Mouse (Mus musculus): ENCODE results near the gene Krtap6-1. TPM values are rescaled to one million over a fixed set of nuclear protein-coding genes. Genes with fewer than 3 reads are reported as not detected.
"Not testable (repeated sequence)": the region's sequence is repeated elsewhere in the genome, so short reads cannot be mapped to it uniquely, and the experiment has no call there.

The Krtap6-1 gene
- polyA plus RNA-seq (2015; fragmentation: Nextera tagmentation; extraction: Ambion mirVana): not detected in 2 replicates

- not testable (repeated sequence) for DNase-seq (ENCODE audit: low spot score)
Observed at GRCm38 (mm10) chr16:89031399-89031798, at the start of gene Krtap6-1. TSS of gene Krtap6-1 (plus strand) at chr16:89031699.

DNA sequence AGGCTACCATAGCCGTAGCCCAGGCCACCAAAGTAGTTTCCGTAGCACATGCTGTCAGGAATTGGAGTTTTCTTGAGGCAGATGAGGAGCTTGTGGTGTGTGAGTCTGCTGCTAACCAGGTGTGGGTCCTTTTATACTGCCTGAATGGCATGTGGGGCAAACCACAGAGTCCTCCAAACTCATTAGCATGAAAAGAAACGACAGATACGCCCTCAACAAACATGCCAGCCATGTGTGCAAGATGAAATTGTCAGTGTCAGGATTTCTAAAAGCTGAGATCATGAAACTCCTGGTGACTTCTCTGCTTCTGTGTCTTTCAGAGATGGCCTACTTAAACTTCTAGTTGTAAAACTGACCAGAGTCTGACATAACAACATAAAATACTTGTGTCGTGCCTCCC lies 20.8 kb upstream of the Krtap6-1 start, which contains the start of gene Krtap22-2:
Gene Krtap22-2 (minus strand): TSS at position 101 of the 400 bp plus-strand sequence.
- no peak for DNase-seq (ENCODE audit: low spot score)

DNA sequence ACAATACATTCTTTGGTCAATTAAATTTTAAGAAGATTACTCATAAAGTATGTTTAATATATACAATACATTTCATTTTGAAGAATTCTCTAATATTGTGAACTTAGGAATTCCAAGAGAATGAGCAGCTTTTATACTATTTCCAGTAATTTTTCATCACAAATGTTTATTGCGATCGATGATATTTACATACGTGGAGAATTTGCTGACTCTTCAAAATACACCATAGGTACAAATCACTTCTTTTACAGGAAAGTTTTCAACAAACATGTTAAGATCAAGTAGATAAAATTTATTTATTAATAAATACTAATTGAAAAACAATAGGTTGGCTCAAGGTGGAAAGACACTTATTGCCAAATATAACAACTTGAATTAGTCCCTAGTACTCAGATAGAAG lies 17.5 kb upstream of the Krtap6-1 start:
- DNase-seq (ENCODE audit: low spot score): no peak

DNA sequence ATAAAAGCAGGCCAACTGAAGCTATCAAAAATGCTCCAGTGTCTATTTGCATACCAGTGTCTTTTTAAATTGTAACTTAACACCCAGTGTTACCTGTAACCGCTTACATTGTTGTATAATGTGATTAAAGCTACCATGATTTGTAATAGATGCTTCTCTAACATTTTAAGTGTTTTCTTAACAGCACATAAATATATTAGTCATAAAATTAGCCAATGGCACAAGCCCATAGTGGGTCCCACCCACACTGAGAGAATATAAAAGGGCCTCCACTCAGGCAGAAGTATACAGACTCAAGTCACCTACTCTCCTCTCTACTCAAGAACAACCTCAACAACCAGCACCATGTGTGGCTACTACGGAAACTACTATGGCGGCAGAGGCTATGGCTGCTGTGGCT lies 16.5 kb upstream of the Krtap6-1 start, which contains the start of gene Gm10229:
Gene Gm10229 (plus strand): TSS at position 301 of the 400 bp plus-strand sequence.
- not testable (repeated sequence) for DNase-seq (ENCODE audit: low spot score)

DNA sequence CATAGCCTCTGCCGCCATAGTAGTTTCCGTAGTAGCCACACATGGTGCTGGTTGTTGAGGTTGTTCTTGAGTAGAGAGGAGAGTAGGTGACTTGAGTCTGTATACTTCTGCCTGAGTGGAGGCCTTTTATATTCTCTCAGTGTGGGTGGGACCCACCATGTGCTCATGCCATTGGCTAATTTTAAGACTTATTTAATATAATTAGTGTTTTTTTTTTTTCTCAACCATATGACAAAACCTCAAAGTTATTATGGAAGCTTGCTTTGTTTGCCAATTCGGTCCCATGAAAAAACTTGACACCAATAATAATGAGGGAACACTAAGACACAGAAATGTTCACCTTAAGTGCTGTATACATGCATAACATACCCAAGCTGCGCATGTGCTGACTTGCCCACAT lies 9.9 kb downstream of the Krtap6-1 start, which contains the start of gene Gm10228:
Gene Gm10228 (minus strand): TSS at position 101 of the 400 bp plus-strand sequence.
- DNase-seq (ENCODE audit: low spot score): not testable (repeated sequence)

- DNase-seq (ENCODE audit: low spot score): no peak
Observed at GRCm38 (mm10) chr16:89047783-89048182, 16.3 kb downstream of the Krtap6-1 start, which contains the start of gene Krtap6-5. TSS of gene Krtap6-5 (minus strand) at chr16:89047883.

- not testable (repeated sequence) for DNase-seq (ENCODE audit: low spot score)
Observed at GRCm38 (mm10) chr16:89063902-89064301, 32.4 kb downstream of the Krtap6-1 start, which contains the start of gene 1110025L11Rik. TSS of gene 1110025L11Rik (minus strand) at chr16:89064002.

DNA sequence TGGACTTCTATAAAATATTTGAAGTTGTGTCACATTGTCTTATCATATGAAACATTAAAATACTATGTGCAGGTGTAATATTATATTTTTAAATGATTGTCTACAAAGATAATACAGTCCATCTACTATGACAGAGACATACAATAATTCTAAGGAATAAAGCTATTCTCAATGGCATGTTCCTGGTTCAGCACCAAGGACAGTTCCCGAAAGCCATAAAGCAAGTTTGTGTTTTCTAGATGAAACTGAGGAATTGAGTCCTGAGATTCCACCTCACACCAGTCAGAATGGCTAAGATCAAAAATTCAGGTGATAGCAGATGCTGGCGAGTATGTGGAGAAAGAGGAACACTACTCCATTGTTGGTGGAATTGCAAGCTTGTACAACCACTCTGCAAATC lies 39.5 kb downstream of the Krtap6-1 start:
- DNase-seq (ENCODE audit: low spot score): not testable (repeated sequence)

Other genes with a start within 250 kb of the Krtap6-1 start
- not detected in 2 replicates for gene Gm20741, start 219.5 kb upstream of the Krtap6-1 start, polyA plus RNA-seq (2015; fragmentation: Nextera tagmentation; extraction: Ambion mirVana)
- gene Krtap15, start 211.5 kb upstream of the Krtap6-1 start, polyA plus RNA-seq (2015; fragmentation: Nextera tagmentation; extraction: Ambion mirVana): not detected in 2 replicates
- not detected in 2 replicates for gene Krtap14, start 205.6 kb upstream of the Krtap6-1 start, polyA plus RNA-seq (2015; fragmentation: Nextera tagmentation; extraction: Ambion mirVana)
- not detected in 2 replicates for gene Krtap19-1, start 162.3 kb upstream of the Krtap6-1 start, polyA plus RNA-seq (2015; fragmentation: Nextera tagmentation; extraction: Ambion mirVana)
- gene Krtap19-2, start 157.4 kb upstream of the Krtap6-1 start, polyA plus RNA-seq (2015; fragmentation: Nextera tagmentation; extraction: Ambion mirVana): not detected in 2 replicates
- not detected in 2 replicates for gene Krtap19-3, start 153.7 kb upstream of the Krtap6-1 start, polyA plus RNA-seq (2015; fragmentation: Nextera tagmentation; extraction: Ambion mirVana)
- not detected in 2 replicates for gene Krtap19-4, start 146.6 kb upstream of the Krtap6-1 start, polyA plus RNA-seq (2015; fragmentation: Nextera tagmentation; extraction: Ambion mirVana)
- gene Krtap19-5, start 135.2 kb upstream of the Krtap6-1 start, polyA plus RNA-seq (2015; fragmentation: Nextera tagmentation; extraction: Ambion mirVana): not detected in 2 replicates
- not detected in 2 replicates for gene Krtap19-9b, start 99.4 kb upstream of the Krtap6-1 start, polyA plus RNA-seq (2015; fragmentation: Nextera tagmentation; extraction: Ambion mirVana)
- gene Krtap16-3, start 68.8 kb upstream of the Krtap6-1 start, polyA plus RNA-seq (2015; fragmentation: Nextera tagmentation; extraction: Ambion mirVana): not detected in 2 replicates
- gene Krtap22-2, start 20.9 kb upstream of the Krtap6-1 start, polyA plus RNA-seq (2015; fragmentation: Nextera tagmentation; extraction: Ambion mirVana): not detected in 2 replicates
- not detected in 2 replicates for gene Gm10229, start 16.4 kb upstream of the Krtap6-1 start, polyA plus RNA-seq (2015; fragmentation: Nextera tagmentation; extraction: Ambion mirVana)
- not detected in 2 replicates for gene Gm10228, start 9.8 kb downstream of the Krtap6-1 start, polyA plus RNA-seq (2015; fragmentation: Nextera tagmentation; extraction: Ambion mirVana)
- gene Krtap6-5, start 16.2 kb downstream of the Krtap6-1 start, polyA plus RNA-seq (2015; fragmentation: Nextera tagmentation; extraction: Ambion mirVana): not detected in 2 replicates
- not detected in 2 replicates for gene 1110025L11Rik, start 32.3 kb downstream of the Krtap6-1 start, polyA plus RNA-seq (2015; fragmentation: Nextera tagmentation; extraction: Ambion mirVana)
- gene Krtap6-3, start 52.3 kb downstream of the Krtap6-1 start, polyA plus RNA-seq (2015; fragmentation: Nextera tagmentation; extraction: Ambion mirVana): not detected in 2 replicates
- gene Gm6358, start 109.2 kb downstream of the Krtap6-1 start, polyA plus RNA-seq (2015; fragmentation: Nextera tagmentation; extraction: Ambion mirVana): not detected in 2 replicates
- gene Gm10061, start 119.4 kb downstream of the Krtap6-1 start, polyA plus RNA-seq (2015; fragmentation: Nextera tagmentation; extraction: Ambion mirVana): not detected in 2 replicates
- gene Gm9789, start 126.3 kb downstream of the Krtap6-1 start, polyA plus RNA-seq (2015; fragmentation: Nextera tagmentation; extraction: Ambion mirVana): not detected in 2 replicates
- not detected in 2 replicates for gene Gm7735, start 137.8 kb downstream of the Krtap6-1 start, polyA plus RNA-seq (2015; fragmentation: Nextera tagmentation; extraction: Ambion mirVana)
- gene 1110057P08Rik, start 143.0 kb downstream of the Krtap6-1 start, polyA plus RNA-seq (2015; fragmentation: Nextera tagmentation; extraction: Ambion mirVana): not detected in 2 replicates
- gene Krtap20-2, start 174.2 kb downstream of the Krtap6-1 start, polyA plus RNA-seq (2015; fragmentation: Nextera tagmentation; extraction: Ambion mirVana): not detected in 2 replicates

Data from thymus, postnatal 0 days (tissue).